Comparison of ENCODE assay signal across 8 mouse cellular contexts in the genomic region with DNA sequence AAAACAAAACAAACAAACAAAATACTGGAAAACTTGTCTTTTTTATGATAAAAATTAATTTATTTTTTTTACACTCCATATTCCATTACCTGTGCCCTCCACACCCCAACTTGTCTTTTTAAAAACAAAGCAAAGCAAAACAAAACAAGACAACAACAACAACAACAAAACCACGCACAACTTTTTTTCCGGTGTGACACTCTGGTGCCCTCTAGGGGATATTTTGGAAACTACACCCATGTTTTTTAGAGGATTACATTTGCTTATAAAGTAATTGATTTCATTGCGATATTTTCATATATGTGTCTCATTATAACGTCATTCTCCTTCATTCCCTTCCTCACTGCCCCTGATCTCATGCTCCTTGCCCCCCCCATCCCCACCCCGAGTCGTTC. TPM values are rescaled to one million over a fixed set of nuclear protein-coding genes. Genes with fewer than 3 reads are reported as not detected.
DNase-seq lines count a peak whose midpoint lies in the region; ATAC-seq and TF ChIP-seq lines count a peak whose summit lies in the region.

No protein-coding gene starts in this region.

- no peak overlapping the region for H3K4me3 ChIP-seq in E14TG2a.4 (replicated peaks; ENCODE audit: low read length)

- H3K27me3 ChIP-seq in E14TG2a.4 (ENCODE audit: insufficient read depth, low read length), result no peaks in the 10 kb centered on the region

- peaks cover 7% of the 10 kb centered on the region for H3K4me1 ChIP-seq in E14TG2a.4 (replicated peaks; ENCODE audit: low read depth, low read length)

- ATAC-seq in erythroblast, adult 5-6 weeks (replicated peaks; ENCODE audit: low FRiP score, poor library complexity, severe bottlenecking), result no peak

- peaks cover 4% of the 10 kb centered on the region; the same call in 1 of the 2 replicates for H3K9me3 ChIP-seq in E14TG2a.4 (ENCODE audit: low read length)

- peak; percentile 39 for DNase-seq in adrenal gland, postnatal 10 days
- no peak for DNase-seq in adrenal gland, adult 8-10 months
- DNase-seq in kidney, postnatal 14 days, result peak; percentile 30
- DNase-seq in kidney, postnatal 4 days, result no peak
- DNase-seq in lung, postnatal 14 days, result peak; percentile 32
- DNase-seq in urinary bladder, postnatal 25 days (ENCODE audit: low spot score), result no peak

- peak; percentile 85 for TF ChIP-seq CTCF in E14TG2a.4 (conservative IDR thresholded peaks at IDR 0.05; ENCODE audit: low read length)

- H3K36me3 ChIP-seq in E14TG2a.4 (ENCODE audit: insufficient read depth, low read length), result no peaks in the 10 kb centered on the region

RNA-seq across cellular contexts. Expression of a gene that starts 11.2 kb away (rescaled TPM):
- total RNA-seq in adrenal gland, postnatal 10 days (2021), result 10 to 100 TPM; 10.0 to 12.9 TPM
- total RNA-seq in adrenal gland, adult 8-10 months (2022), result 10 to 100 TPM in 1 of 4 experiments, 1 to 10 TPM in 3; 4.6 to 10.7 (median 7.1) TPM
- 0.58 and 1.5 TPM in 2 replicates for total RNA-seq in erythroblast, adult 5-6 weeks (2015; ENCODE audit: low replicate concordance)
- 0.70 and 2.0 TPM in 2 replicates for total RNA-seq in erythroblast, adult 5-6 weeks (2017; ENCODE audit: low replicate concordance)

RNA-seq across cellular contexts. Expression of a gene that starts 49.6 kb away (rescaled TPM):
- total RNA-seq in adrenal gland, postnatal 10 days (2021), result 100 to 1,000 TPM; 122 to 151 TPM
- total RNA-seq in adrenal gland, adult 8-10 months (2022), result 100 to 1,000 TPM; 163 to 182 (median 168) TPM
- total RNA-seq in erythroblast, adult 5-6 weeks (2015; ENCODE audit: low replicate concordance), result 19.0 and 27.4 TPM in 2 replicates
- 13.6 and 29.1 TPM in 2 replicates for total RNA-seq in erythroblast, adult 5-6 weeks (2017; ENCODE audit: low replicate concordance)

Comparison
In these comparisons a context has a peak if more than half of its experiments do, and no peak if none do; other contexts are left out.
1. DNase-seq: peak in adrenal gland, postnatal 10 days (single experiment), kidney, postnatal 14 days (single experiment) and lung, postnatal 14 days (single experiment); none in adrenal gland, adult 8-10 months (single experiment), kidney, postnatal 4 days (0 of 2) and urinary bladder, postnatal 25 days (single experiment).
2. RNA of a gene that starts 49.6 kb away (total RNA-seq): 163 to 182 TPM in adrenal gland, adult 8-10 months and 122 to 151 TPM in adrenal gland, postnatal 10 days; 13.6 to 29.1 TPM in erythroblast, adult 5-6 weeks; every median in the first group is over 4 times any median in the second.